Mouse (Mus musculus): ENCODE results near the gene Stau1. TPM values are rescaled to one million over a fixed set of nuclear protein-coding genes. Genes with fewer than 3 reads are reported as not detected.

Stau1 gene
- 30.8 and 35.9 TPM in 2 replicates for polyA plus RNA-seq (2021; fragmentation: Nextera tagmentation)
- long read RNA-seq, experiment 1, transcript Stau1-202 (12 exons, 3,569 nt) = major isoform, 90 of 226 reads
- long read RNA-seq, experiment 1, transcript Stau1-204 (12 exons, 2,976 nt) = minor isoform, 65 of 226 reads
- long read RNA-seq, experiment 1, transcript Stau1-209 (4 exons, 774 nt) = minor isoform, 27 of 226 reads
- long read RNA-seq, experiment 1, partial matches to known transcripts = 10 of 226 reads
- long read RNA-seq, experiment 1, other reads (novel, unspliced or antisense) = 33 of 226 reads
- long read RNA-seq, experiment 2, transcript Stau1-202 (12 exons, 3,569 nt) = major isoform, 12 of 46 reads
- long read RNA-seq, experiment 2, transcript Stau1-209 (4 exons, 774 nt) = minor isoform, 9 of 46 reads
- long read RNA-seq, experiment 2, transcript Stau1-204 (12 exons, 2,976 nt) = minor isoform, 10 of 46 reads
- long read RNA-seq, experiment 2, partial matches to known transcripts = 12 of 46 reads
- long read RNA-seq, experiment 2, other reads (novel, unspliced or antisense) = 3 of 46 reads

GRCm38 (mm10) chr2:166995796-166996532, at the start of gene Stau1:
TSS of gene Stau1 (minus strand) at chr2:166996299.

GRCm38 (mm10) chr2:167014702-167015381, 18.7 kb upstream of the Stau1 start, which contains the start of gene Ddx27:
TSS of gene Ddx27 (plus strand) at chr2:167015193.

GRCm38 (mm10) chr2:166905711-166906522, 90.2 kb downstream of the Stau1 start, which contains the start of gene Cse1l:
TSS of gene Cse1l (plus strand) at chr2:166906040.

Other genes with a start within 250 kb of the Stau1 start
- 3.6 and 3.9 TPM in 2 replicates for gene Trp53rkb, start 203.8 kb downstream of the Stau1 start, polyA plus RNA-seq (2021; fragmentation: Nextera tagmentation)
- gene Arfgef2, start 190.7 kb downstream of the Stau1 start, polyA plus RNA-seq (2021; fragmentation: Nextera tagmentation) = 4.1 and 9.4 TPM in 2 replicates
- 22.1 and 24.9 TPM in 2 replicates for gene Cse1l, start 90.3 kb downstream of the Stau1 start, polyA plus RNA-seq (2021; fragmentation: Nextera tagmentation)
- 14.4 and 16.7 TPM in 2 replicates for gene Ddx27, start 18.9 kb upstream of the Stau1 start, polyA plus RNA-seq (2021; fragmentation: Nextera tagmentation)
- gene Znfx1, start 66.7 kb upstream of the Stau1 start, polyA plus RNA-seq (2021; fragmentation: Nextera tagmentation) = 11.8 and 12.5 TPM in 2 replicates
- 13.9 and 14.5 TPM in 2 replicates for gene Kcnb1, start 193.9 kb upstream of the Stau1 start, polyA plus RNA-seq (2021; fragmentation: Nextera tagmentation)
- gene Ptgis, start 244.3 kb upstream of the Stau1 start, polyA plus RNA-seq (2021; fragmentation: Nextera tagmentation) = 1.8 and 2.0 TPM in 2 replicates

All from left cerebral cortex, adult 6 months (tissue).